Mouse (Mus musculus): ENCODE measurements around the gene Pth1r. TPM values are rescaled to one million over a fixed set of nuclear protein-coding genes. Genes with fewer than 3 reads are reported as not detected.

Gene Pth1r
- polyA plus RNA-seq, 1 experiment from 2014 or later: 79.7 TPM

DNA sequence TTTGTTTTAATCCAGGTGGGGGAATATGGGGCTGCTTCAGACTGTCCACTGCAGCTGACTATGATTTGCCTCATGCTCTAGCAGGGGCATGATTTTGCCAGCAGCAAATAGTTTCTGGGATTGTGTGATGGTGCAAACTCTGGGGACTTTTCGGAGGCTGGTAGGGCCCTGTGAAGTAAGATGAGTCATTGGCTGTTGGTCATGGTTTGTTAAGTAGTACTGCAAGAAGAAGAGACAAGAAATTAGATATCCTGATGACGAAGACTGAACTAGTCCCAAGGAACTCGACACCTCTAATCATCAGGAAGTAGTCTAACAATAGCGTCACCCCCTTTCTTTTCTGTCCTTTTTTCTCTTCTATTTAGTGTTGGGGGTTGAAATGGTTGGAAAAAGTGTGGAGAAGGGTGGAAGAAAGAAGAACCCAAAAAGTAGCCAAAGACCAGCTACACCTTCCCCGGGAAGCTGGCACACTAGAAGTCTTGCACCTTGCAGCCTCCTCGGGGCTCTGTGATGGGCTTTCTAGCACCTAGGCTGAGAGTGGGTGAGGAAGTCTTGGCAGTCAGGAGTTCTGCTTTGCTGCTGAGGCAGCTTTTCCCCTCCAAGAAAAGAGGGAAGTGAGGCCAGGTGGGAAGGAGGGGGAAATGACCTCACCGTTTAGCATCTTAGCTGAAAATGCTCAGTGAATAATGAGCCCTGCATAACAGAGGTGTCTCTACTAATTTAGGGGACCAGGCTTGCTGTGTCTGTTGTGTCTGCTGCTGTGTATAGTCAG, 66.0 kb downstream of the Pth1r start:
- WGBS: 71% methylated on average over 7 of the region's 7 CpGs
- no peak for ATAC-seq (ENCODE audit: borderline replicate concordance, extremely low read depth, low FRiP score, low TSS enrichment)
- H3K27ac ChIP-seq: 0 out of 2 replicates have a peak overlapping the region, but pooled peaks have one; percentile 6
- H3K36me3 ChIP-seq: no peaks in the 10 kb centered on the region
- H3K27me3 ChIP-seq: no peaks in the 10 kb centered on the region
- no peak overlapping the region for H3K9ac ChIP-seq
- peaks cover 51% of the 10 kb centered on the region for H3K4me1 ChIP-seq
- H3K4me2 ChIP-seq: no peak overlapping the region
- no peak overlapping the region for H3K4me3 ChIP-seq
- H3K9me3 ChIP-seq: no peaks in the 10 kb centered on the region

DNA sequence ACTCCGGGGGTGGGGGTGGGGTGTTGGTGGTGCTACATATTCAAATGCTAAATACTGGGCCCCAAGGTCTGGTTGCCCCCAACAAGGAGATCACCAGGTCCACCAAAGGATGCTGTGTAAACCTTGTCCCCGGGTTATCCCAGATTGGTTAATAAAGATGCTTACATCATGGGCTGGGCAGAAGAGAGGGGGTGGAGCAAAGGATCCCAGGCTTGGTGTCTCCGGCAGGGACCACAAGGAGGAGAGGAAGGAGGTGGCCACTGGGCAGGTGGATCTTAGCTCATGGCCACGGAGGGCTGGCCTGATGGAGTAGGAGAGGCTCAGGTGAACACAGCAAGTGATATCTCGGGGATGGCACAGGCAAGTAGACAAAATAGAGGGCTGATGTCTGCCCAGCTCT, 68.1 kb downstream of the Pth1r start:
- WGBS: 67% methylated on average over 5 of the region's 5 CpGs
- peaks cover 35% of the 10 kb centered on the region for H3K4me1 ChIP-seq

DNA sequence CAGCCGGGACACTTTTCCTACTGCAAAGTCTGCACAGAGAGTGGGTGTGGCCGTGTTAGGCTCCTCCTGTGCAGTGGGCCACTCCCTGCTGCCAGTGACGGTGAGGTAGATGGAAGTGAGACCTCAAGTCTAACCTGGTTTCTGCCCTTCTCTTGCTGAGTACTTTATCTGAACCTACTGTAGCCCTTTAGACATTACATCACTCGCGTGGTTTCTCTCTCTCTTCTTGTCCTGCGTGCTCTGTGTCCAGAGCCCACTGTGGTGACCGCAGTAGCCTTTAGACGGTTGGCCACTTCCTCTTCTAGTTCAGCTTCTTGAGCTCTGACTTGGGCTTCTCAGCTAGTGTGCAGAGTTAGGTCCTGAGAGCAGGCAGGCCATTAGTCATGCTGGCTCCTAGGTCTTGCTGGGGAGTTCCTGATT, 70.4 kb downstream of the Pth1r start:
- WGBS: 75% methylated on average over 8 of the region's 8 CpGs
- no peak for ATAC-seq (ENCODE audit: borderline replicate concordance, extremely low read depth, low FRiP score, low TSS enrichment)
- no peak overlapping the region for H3K4me2 ChIP-seq
- no peaks in the 10 kb centered on the region for H3K36me3 ChIP-seq
- H3K9me3 ChIP-seq: no peaks in the 10 kb centered on the region
- no peak overlapping the region for H3K27ac ChIP-seq
- H3K4me1 ChIP-seq: peaks cover 28% of the 10 kb centered on the region
- H3K27me3 ChIP-seq: no peaks in the 10 kb centered on the region
- no peak overlapping the region for H3K9ac ChIP-seq
- no peak overlapping the region for H3K4me3 ChIP-seq

More for the DNA sequence above, 68.1 kb downstream of the Pth1r start:
- no peaks in the 10 kb centered on the region for H3K9me3 ChIP-seq
- H3K4me3 ChIP-seq: no peak overlapping the region
- H3K9ac ChIP-seq: no peak overlapping the region
- ATAC-seq (ENCODE audit: borderline replicate concordance, extremely low read depth, low FRiP score, low TSS enrichment): no peak
- H3K4me2 ChIP-seq: no peak overlapping the region
- H3K27me3 ChIP-seq: no peaks in the 10 kb centered on the region
- no peak overlapping the region for H3K27ac ChIP-seq
- no peaks in the 10 kb centered on the region for H3K36me3 ChIP-seq

DNA sequence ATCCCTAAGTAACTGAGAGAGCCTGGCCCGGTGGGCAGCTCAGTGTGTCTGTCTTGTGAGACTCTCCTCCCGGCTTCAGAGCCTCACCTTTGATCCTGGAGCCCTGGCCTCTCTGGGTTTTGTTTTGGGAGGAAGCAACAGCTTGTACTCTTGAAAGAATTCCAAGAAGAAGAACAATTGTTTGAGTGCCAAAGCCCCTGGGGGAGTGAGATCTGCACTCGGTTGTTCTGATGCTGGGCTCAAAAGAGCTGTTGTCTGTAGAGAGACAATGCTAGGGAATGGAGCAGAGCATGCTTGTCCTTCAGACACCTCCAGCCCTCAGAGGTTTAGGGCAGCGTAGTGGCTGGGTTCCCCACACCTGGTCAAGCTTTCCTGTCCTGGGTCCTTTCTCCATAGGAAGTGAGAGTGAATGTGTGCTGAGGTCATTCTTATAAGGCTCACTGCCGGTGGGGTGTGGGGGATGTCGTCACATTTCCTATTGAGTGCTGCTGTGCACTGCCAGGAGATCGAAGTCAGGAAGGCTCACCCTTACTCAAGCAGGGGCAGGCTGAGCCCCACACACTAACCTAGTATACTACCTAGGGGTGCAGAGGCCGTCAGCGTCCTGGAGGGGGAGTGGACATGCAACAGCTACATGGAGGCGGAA, 73.7 kb downstream of the Pth1r start:
- Histone ChIP-seq H3K4me1 (peaks cover 32% of the 10 kb centered on the region), H3K27me3 (no peaks in the 10 kb centered on the region), H3K9ac (no peak overlapping the region), H3K4me3 (no peak overlapping the region), H3K27ac (peak overlapping the region; percentile 64), H3K4me2 (peak overlapping the region; percentile 1; the same call in 1 of the 2 replicates), H3K36me3 (no peaks in the 10 kb centered on the region), H3K9me3 (no peaks in the 10 kb centered on the region)
- WGBS: 57% methylated on average over 10 of the region's 10 CpGs
- 0 out of 2 replicates have a peak, but pooled peaks have one; percentile 4 for ATAC-seq (ENCODE audit: borderline replicate concordance, extremely low read depth, low FRiP score, low TSS enrichment)

DNA sequence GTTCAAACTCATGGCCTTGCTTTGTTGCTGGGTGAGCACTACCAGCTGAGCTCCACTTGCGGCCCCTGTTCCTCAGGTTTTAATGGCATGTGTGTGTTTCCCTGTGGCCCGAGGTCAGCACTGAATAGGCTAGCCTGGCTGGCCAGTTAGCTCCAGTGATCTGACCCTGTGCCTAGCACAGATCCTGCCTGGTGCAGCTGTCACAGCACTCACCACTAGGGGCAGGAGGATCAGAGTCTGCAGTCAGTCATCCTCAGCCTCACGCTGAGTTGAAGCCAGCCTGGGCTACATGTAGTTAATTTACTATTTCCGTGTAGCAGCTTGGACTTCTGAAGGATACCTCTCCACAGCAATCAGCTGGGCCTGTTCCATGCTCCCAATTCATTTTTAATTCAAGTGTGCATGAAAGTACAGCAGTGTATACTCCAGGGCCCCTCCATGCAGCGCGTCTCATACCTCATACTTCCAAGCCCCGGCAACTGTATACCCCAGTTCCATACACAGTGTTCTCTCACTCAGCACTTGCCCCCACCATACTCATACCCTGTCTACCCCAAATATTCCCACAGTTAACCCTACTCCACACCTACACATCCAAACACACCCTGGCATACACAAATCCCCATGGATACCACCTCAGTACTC, 74.4 kb downstream of the Pth1r start:
- no peaks in the 10 kb centered on the region for H3K36me3 ChIP-seq
- H3K4me1 ChIP-seq: peaks cover 38% of the 10 kb centered on the region
- H3K4me2 ChIP-seq: peak overlapping the region; percentile 1; the same call in 1 of the 2 replicates
- peak overlapping the region; percentile 64 for H3K27ac ChIP-seq
- H3K4me3 ChIP-seq: no peak overlapping the region
- no peaks in the 10 kb centered on the region for H3K9me3 ChIP-seq
- ATAC-seq (ENCODE audit: borderline replicate concordance, extremely low read depth, low FRiP score, low TSS enrichment): no peak
- H3K27me3 ChIP-seq: no peaks in the 10 kb centered on the region
- H3K9ac ChIP-seq: no peak overlapping the region
- 64% methylated on average over 7 of the region's 7 CpGs for WGBS

Other genes starting within 250 kb of the Pth1r start
- gene Setd2, start 214.5 kb downstream of the Pth1r start, polyA plus RNA-seq (2015; fragmentation: Nextera tagmentation; extraction: Ambion mirVana): 33.0 and 33.4 TPM in 2 replicates
- gene Nradd, start 122.7 kb downstream of the Pth1r start, polyA plus RNA-seq (2015; fragmentation: Nextera tagmentation; extraction: Ambion mirVana): 51.2 and 55.6 TPM in 2 replicates
- 3.6 and 4.2 TPM in 2 replicates for gene Nbeal2, start 93.0 kb downstream of the Pth1r start, polyA plus RNA-seq (2015; fragmentation: Nextera tagmentation; extraction: Ambion mirVana)
- gene Ccdc12, start 90.6 kb downstream of the Pth1r start, polyA plus RNA-seq (2015; fragmentation: Nextera tagmentation; extraction: Ambion mirVana): 151 TPM in 2 replicates
- 19.8 and 68.6 TPM in 2 replicates for gene Myl3, start 5.3 kb downstream of the Pth1r start, polyA plus RNA-seq (2015; fragmentation: Nextera tagmentation; extraction: Ambion mirVana)
- not detected in 2 replicates for gene Prss42, start 51.0 kb upstream of the Pth1r start, polyA plus RNA-seq (2015; fragmentation: Nextera tagmentation; extraction: Ambion mirVana)
- not detected in 2 replicates for gene Prss44, start 66.8 kb upstream of the Pth1r start, polyA plus RNA-seq (2015; fragmentation: Nextera tagmentation; extraction: Ambion mirVana)
- not detected in 2 replicates for gene Prss43, start 79.5 kb upstream of the Pth1r start, polyA plus RNA-seq (2015; fragmentation: Nextera tagmentation; extraction: Ambion mirVana)
- gene Prss45, start 87.4 kb upstream of the Pth1r start, polyA plus RNA-seq (2015; fragmentation: Nextera tagmentation; extraction: Ambion mirVana): not detected in 2 replicates
- not detected in 2 replicates for gene Prss46, start 97.4 kb upstream of the Pth1r start, polyA plus RNA-seq (2015; fragmentation: Nextera tagmentation; extraction: Ambion mirVana)
- gene Prss50, start 110.8 kb upstream of the Pth1r start, polyA plus RNA-seq (2015; fragmentation: Nextera tagmentation; extraction: Ambion mirVana): 0.14 TPM in 1 of 2 replicates, not detected in the other
- gene Als2cl, start 132.7 kb upstream of the Pth1r start, polyA plus RNA-seq (2015; fragmentation: Nextera tagmentation; extraction: Ambion mirVana): 5.9 and 8.7 TPM in 2 replicates
- gene Tmie, start 133.0 kb upstream of the Pth1r start, polyA plus RNA-seq (2015; fragmentation: Nextera tagmentation; extraction: Ambion mirVana): 1.1 and 1.3 TPM in 2 replicates
- gene Fam240a, start 169.7 kb upstream of the Pth1r start, polyA plus RNA-seq (2015; fragmentation: Nextera tagmentation; extraction: Ambion mirVana): not detected in 2 replicates
- gene Tdgf1, start 199.0 kb upstream of the Pth1r start, polyA plus RNA-seq (2015; fragmentation: Nextera tagmentation; extraction: Ambion mirVana): not detected in 2 replicates
- 0.19 and 0.45 TPM in 2 replicates for gene Lrrc2, start 204.4 kb upstream of the Pth1r start, polyA plus RNA-seq (2015; fragmentation: Nextera tagmentation; extraction: Ambion mirVana)
- gene Rtp3, start 243.4 kb upstream of the Pth1r start, polyA plus RNA-seq (2015; fragmentation: Nextera tagmentation; extraction: Ambion mirVana): 1.1 TPM in 2 replicates

Data from lung, embryonic 15.5 days (tissue).